Mouse (Mus musculus) embryo, embryonic 10 days (tissue): ENCODE data around the gene Tmem255b.

Experiments
- DNase-seq: peaks from one replicate; pipeline ENCODE4 v3.0.0-alpha.2; 2015; ENCODE audit warnings: low spot score

The Tmem255b gene

DNA sequence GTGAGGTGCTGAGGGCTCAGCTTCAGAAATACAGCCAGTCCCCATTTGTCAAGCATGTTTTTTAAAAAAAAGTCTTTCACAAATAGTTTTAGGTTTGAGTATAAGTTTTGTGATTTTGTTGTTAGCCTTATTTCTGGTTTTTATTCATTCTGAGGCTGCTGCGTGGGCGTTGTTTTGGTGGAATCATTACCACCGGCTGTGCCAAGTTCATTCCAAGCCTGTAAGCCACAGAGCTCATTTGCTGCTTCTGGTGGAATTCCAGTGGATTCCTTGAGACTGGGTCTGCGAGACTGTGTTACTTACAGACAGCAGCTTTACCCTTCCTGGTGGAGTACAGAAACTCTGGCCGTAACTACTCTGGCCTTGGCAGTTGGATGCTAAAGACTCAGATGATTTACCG, 11.5 kb downstream of the Tmem255b start:
- DNase-seq, result no peak

DNA sequence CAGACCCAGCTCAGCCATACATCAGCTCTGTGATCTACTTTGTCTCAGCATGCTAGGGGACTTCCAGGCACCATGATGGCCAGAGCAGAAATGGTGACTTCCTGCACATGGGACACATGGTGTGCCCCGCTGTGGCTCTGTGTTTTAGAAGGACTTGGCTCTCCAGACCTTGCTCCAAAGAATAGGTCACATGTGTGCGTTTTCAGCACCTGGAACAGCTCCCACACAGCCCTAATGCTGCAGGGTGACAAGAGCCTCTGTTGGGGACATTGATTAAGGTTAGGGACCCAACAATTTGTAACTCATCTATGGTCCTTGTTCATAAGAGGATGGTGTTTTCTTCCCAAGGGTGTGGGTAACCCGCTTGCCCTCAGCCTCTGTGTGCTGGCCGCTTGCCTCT, 13.2 kb downstream of the Tmem255b start:
- DNase-seq, result peak; percentile 75

DNA sequence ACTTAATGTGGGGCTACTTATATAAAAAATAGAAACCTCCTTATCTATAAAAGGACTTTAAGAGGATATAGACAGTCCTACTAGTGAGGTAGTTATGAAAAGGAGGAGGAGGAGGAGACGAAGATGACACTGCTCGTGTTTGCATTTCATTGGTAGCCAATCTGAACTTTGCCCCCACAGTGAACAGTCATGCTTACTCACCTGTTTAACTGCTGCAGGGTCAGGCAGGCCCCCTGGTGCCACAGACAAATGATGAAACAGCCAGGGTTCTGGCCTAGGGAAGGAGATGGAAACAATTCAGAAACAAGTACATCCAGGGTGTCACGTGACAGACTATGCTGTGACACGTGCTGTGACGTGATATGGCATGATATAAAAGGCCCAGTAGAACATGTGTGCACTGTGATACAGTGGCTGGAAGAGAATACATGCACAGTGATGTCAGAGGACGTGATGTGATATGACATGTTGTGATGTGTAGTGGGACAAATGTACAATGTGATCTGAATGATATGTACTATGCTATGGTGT, 16.8 kb downstream of the Tmem255b start:
- DNase-seq, result no peak

DNA sequence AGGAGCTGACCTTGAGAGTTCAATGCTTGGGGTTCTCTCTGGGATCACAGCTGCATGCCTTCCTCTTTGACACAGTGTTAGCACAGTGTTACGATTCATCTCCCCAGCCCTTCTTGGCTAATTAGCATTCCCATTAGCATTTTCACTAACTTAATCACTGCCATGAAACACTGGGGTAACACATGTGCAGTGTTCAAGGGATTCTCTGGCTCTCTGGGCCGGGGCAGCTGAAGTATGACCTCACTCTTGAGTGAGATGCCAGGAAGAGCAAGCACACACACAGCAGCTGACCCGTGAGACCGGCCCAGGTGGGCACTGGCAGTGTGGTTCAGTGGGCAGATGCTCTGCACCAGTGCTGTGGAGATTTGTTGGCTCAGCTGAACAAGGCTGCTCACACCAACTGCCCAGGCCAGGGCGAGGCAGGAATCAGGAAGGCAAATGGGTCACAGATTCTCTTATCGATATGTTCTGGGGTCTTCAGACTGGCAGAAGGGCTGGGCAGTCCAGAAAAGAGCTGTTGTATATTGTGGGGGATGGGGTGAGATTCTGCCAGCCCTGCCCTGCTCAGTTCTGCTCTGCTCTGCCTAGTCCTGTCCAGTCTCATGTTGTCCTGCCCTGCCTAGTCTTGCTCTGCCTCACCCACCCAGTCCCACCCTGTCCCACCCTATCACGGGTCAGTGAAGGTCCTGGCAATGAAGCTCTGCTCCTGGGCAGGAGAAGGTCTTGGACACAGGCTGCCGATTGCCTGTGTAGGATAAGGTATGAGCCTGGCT, 19.5 kb downstream of the Tmem255b start:
- peak; percentile 8 for DNase-seq

DNA sequence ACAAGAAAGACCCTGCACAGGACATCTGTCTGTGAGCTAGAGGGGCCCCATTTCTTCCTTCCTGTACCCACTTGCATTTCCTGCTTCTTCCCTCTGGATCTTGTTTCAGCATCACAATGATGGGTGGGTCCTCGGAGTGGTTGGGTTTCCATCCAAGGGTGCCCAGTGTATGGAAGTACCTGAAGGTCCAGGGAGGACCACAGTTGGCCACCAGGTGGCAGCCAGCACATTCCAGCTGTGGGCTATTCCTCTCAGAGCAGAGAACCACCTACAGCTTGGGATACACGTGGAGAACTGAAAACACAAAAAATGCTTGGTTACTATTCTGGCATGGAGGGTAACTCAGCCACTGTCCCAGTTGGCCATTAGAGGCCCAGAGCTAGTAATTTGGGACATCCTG, 20.3 kb downstream of the Tmem255b start:
- DNase-seq, result peak; percentile 60

DNA sequence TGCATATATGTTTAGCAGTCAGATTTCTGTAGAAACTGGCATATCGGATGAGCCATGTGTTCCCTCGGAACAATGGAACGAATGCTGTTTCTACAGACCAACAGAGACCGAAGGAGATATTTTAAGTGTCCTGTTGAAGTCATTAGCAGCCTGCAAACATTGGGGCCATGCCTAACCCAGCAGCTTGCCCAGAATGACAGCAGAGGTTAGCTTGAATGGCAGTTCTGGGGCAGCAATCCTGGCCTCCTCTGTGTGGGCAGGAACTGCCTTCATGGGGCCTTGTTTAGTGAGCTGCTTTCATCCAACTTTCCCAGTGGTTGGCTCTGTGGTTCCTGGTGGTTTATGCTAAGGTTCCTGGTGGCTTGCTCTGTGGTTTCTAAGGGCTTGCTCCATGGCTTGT, 24.4 kb downstream of the Tmem255b start:
- DNase-seq, result no peak

DNA sequence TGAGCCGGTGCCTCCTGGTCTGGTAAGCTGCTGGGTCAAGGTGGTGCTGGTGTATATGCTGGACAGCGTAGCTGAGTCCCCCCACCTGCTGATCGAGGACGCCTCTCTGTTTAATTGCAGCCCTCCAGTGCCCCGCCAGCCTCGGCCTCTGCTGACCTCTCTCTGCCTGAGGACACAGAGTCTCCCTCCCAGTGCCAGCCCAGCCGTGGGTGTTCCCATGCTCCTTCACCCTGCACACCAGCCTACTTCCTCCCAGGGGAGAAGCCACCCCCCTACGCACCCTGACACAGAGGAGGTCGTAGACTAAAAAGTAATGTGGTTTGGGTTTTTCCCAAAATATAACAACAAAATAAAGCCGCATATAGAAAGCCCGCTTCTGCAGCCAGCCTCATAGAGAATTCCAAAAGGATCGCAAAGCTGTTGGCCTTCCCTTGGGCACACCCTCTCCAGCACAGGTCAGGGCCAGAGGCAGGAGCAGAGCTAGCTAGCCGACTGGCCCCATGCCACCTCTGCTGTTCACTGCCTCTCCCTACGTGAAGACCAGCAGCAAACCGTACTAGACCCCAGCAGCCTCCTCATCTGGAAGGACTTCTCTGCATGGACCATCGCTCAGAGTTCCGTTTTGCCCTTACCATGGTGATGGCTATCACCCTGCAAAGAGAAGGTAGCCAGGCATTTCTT, 26.2 kb downstream of the Tmem255b start:
- DNase-seq, result no peak

DNA sequence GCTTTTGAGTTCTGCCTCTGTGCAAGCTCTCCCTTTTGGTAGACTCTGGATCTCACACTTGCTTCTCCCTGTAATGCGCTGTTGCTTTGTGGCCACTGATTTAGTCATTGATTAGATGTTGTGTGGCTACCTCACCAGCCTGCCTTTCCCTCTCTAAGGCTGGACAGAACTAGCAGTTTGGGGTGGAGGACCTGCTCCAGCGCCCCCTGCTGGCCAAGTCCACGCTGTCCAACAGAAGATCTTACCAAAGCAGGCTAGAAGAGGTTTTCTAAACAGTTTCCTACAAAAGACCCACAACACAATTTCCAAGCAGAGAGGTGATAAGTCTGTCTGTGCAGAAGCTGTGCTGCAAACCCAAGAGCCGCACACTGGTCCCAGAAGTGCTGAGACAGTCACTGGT, 26.9 kb downstream of the Tmem255b start:
- peak; percentile 79 for DNase-seq

DNA sequence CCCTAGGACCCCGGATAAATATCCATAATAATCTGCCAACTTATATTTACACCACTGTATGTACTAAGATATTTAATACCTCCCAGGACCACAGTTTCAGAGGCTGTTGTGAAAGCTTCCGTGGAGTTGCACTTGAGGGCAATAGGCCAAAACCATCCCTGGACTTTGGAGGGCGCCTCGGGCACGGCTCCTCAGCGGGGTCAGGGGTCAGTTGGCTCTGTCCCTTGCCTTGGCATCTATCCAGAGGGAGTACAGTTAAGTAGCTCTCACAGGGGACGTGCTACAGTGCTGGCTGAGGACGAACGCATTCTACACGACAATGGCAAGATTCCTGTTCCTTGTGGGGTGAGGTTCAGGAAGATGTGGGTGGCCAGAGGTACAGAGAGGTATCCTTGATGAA, 27.4 kb downstream of the Tmem255b start:
- DNase-seq, result no peak

DNA sequence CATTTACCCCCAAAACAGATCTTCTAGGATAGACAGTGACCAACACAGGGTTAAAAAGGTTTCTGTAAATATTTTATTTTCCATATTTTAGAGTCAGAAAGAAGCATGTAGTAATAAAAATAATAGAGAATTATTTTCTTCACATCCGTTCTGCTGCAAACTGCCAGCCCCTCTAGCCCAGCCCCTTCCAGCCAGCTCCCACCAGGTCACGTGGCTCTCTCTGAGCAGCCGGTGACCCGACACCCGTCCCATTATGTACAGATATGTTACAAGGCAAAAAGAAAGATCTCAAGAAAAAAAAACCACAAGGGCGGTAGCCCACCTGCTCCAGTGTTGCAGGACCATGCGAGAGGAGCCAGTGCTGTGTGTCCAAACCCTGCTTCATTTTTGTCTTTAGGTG, 30.3 kb downstream of the Tmem255b start:
- no peak for DNase-seq

DNA sequence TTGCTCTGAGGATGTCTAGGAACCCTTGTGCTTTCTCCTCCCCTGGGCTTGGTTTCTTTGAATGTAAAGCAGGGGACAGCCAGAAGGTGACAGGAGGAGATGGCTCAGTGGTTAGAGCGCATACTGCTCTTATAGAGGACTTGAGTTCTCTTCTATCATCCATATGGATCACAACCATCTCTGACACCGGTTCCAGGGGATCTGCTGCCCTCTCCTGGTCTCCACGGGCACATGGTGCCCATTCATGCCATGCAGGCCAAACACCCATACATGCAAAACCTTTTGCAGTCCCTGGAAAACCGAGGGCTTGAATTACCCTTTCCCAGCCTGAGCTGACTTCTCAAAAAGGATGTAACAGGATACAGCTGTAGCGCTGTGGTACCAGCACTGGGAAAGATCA, 32.0 kb downstream of the Tmem255b start:
- DNase-seq, result peak; percentile 9

DNA sequence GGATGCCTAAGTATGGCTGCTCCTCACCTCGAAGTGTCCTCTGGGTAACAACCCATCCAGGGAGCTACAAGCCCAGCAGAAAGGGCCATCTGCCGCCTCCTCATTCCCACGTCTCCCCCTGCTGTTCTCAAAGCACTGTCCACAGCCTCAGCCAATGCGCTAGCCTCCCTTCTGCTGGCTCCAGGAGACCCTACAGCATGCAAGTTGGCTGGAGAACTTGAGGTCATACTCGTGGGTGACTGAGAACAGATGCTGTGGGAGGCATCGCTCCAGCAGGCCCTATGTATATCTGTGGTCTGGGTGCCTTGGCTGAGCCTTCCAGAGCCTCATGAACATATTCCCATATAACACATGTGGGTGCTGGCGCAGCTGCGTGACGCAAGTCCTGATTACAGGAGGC, 33.7 kb downstream of the Tmem255b start:
- DNase-seq, result no peak

DNA sequence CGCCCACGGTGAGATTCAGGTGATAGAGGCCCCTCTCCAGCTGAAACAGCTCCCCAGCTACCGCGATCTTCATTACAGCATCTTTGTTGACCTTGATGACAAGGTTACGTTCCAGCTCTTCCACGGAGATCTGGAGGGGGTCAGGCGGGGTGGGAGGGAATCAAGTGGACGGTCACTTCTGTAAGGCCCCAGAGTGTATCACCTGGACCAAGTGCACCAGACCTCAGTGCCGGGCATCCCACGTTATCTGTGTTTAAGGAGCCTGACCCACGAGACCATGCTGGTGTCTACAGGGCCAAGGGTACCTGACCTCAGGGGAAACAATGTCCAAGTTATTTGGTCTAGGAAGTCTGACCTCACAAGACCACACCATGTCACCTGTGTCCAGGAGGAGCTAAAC, 36.5 kb downstream of the Tmem255b start:
- DNase-seq, result no peak

DNA sequence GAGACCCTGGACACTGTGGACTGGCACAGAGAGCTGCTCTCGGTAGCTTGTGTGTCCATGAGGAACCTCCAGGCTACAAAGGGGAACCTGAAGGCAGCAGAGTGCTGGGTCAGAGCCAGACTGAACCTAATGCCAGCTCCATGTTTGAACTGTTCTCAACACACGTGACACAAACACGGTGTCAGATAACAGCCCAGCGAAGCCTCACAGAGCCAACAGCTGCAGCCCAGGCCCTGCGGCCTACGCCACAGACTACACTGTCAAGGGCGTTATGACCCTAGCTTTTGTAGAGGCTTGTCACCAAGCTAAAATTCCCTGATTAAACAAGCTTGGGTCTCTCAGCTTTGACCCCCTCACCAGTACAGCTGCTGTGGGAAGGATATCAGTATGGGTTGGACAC, 37.3 kb downstream of the Tmem255b start:
- DNase-seq, result peak; percentile 39

DNA sequence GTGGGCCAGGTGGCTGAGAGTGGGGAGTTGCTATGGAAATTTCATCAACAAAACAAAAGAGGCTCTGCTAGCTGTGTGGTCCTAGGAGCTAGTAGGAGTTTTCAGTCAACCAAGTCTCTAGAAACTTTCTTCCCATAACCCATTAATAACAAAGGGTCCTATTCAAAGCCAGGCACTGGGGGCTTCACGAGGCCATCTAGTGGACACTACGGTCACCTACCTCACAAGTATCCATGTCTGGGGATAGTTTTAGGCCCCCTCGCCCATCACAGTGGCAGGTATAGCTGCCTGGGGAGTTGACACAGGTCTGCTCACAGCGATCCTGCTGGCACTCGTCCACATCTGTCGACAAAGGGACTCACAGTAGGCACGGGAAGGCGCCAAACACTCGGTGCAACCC, 40.9 kb downstream of the Tmem255b start:
- DNase-seq, result no peak

DNA sequence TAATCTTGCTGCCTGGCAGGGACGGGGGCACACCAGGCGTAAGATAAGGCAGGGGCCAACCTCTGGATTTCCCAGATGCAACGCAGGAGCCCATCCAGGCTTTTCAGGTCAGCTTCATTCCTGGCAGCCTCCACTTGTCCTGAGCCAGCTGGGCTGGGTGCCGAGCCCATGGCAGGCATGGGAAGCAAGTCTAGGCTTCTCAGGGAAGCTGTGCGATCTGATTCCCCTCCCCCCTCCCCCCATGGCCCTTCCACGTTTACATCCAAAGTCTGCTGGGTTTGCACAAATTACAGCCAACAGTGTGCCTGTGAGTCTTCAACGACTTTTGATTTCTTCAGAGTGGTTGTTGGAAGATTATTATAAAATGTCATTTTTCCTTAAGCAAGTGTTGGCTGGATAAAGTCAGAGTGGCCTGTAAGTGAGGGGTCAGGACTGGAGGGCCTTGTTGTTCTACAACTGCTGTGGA, 46.1 kb downstream of the Tmem255b start:
- no peak for DNase-seq

DNA sequence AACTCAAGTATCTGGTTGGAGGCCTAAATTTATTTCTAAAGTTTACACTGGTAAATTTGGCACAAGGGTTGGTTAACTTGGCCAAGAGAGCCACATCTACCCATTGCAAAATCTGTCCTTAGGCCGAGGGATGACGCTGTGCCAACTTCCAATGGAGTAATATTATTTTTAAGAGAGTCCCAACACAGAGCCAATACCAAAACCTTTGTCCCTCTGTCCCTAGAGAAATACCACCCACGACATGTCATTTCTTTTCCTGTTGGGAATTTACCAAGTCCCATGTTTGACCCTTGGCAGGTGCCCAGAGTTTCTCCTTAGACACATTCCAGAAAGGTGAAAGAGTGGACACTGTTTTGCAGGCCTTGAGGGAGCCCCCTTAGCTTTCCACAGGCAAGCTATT, 46.6 kb downstream of the Tmem255b start:
- DNase-seq, result no peak

DNA sequence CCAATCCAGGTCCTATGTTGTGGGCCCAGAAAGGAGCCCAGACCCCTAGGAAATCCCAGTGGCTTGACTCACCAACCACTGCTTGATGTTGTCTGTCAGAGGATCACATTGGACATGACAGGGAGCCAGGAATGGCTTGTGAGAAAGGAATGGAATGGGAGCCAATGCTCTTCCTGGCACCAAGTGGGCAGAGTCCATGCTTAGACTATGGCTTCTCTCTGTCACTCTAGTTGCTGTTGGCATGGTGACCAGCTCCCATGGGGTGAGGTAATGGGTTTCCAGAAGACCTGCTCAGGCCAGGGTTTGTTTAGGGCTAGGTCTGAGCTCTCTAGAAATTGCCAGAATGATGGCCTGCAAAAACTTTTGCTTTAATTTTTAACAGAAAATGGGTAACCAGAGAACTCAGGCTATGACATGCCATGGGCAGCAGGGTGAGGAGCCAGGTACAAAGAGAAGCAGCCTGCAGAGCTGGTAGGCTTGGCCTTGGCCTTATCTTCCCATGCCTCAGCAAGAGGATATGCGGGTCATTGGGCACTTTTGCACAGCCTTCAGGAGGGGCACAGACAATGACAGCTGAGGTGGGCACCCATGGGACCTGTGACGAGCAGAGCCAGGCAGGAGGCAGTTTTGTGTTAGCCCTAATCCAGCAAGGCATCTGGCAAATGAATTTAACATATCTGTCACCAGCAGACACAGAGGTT, 47.3 kb downstream of the Tmem255b start:
- DNase-seq, result no peak

DNA sequence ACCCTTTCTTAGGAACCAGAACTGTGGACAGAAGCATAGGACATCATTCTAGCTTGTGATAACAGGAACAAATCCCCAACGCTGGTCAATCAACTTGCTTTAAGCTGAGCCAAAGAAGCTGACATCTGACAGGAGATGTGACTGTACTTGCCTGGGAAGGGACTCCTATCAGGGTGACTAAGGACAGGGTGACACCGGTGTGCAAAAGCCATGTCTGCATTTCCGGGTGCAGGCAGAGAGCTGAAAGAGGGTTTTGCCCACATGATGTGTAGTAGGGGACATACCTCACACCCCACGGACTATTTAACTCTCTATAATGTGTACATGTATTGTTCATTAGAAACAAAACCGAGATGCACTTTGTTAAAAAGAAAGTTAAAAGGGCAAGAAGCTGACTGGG, 48.2 kb downstream of the Tmem255b start:
- DNase-seq, result no peak

DNA sequence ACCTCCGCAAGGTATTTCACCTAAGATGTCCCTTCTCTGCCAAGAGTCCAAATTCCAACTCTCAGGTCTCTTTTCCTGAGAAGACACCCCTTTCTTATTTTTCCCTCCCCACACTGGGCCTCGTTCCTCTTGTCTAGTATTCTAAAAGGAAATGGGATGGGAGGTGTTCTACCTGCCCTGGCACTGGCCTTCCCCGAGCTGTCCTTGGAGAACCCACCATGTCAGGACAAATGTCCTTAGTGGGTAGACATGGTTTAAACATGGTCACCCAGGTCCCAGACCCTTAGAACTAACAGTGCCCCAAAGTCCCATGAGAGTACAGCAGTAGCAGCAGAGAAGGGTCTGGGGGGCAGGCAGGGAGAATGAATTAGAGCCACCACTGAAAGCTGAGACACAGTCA, 54.4 kb downstream of the Tmem255b start:
- no peak for DNase-seq

DNA sequence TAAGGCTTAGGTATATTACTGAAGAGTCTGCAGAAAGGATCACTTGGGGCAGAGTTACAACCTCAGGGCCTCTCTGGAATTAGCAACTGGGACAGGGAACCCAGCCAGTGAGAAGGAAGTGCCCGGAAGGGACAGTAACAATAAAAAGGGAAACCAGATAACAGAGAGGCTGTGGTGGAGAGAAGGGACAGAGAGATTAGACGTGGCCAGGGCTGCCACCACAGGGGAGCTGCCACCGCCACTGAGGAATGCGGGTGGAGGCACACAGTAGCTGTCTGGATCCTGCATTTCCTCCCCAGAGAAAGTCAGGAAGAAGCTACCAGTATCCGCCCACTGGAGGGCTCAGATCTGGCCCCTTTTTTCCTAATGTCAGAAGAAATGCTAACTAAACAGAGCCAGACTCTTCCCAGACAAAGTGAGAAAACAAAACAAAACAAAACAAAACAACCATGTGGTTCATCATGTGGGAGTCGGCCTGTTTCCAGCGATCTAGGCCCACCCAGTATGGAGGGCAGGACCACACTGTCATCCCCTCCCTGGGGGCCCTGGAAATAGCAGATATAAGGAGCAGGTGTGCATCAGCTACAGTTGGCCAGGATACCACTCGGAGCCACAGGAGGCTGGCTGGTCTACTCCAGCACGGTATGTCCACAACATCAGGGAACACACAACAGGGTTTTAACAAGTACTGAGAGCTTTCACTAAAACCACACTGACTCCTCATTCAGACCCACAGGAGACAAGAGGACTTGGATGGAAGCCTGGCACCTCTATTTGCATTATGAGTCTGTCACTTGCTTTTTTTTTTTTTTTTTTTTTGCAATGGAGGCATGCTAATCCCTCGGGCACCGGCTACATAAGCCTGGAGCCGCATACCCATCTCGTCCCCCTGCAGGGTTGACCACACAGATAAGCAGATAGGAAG, 55.3 kb downstream of the Tmem255b start:
- DNase-seq, result no peak
